Mouse (Mus musculus) heart, postnatal 0 days (tissue): Measurements from ENCODE around the gene Cib4.

ENCODE experiments used
- CTCF ChIP-seq: IDR thresholded peaks from 2 replicates; pipeline ENCODE4 v1.5.1; 2016; ENCODE audit warnings: antibody characterized with exemption, control low read depth, low read depth
- EP300 ChIP-seq: IDR thresholded peaks from 2 replicates; pipeline ENCODE4 v1.6.1; 2016; ENCODE audit warnings: antibody characterized with exemption, low read depth

DNA sequence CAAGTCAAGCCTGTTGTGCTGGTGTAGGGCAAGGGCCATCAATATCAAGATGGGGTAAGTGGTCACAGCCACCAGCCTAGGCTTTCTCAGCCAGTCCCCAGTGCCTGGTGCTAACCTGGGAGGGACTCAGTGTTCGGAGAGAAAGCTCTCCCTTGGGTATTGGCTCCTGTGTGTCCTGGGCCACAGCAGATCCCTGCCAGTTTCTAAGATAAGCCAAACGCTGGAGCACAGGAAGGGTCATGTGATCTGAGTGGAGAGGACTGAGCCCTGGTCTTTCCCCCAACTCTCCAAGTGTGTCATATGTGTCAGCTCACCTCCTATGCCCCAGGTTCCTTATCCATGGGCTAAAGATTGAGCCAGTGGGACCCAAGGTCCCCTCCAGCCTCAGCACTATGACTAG, 41.5 kb upstream of the Cib4 start:
- no peak for TF ChIP-seq CTCF
- TF ChIP-seq EP300 = no peak
